Mouse (Mus musculus) embryonic facial prominence, embryonic 12.5 days (tissue): ENCODE data around the gene Mex3d. TPM values are rescaled to one million over a fixed set of nuclear protein-coding genes. Genes with fewer than 3 reads are reported as not detected.

Experiments used
- ATAC-seq: fragments of 200-750 bp; cut with Nextera tagmentation; 2 replicates; pipeline ENCODE4 v1.8.0; 2017; ENCODE audit not compliant: insufficient number of reproducible peaks, insufficient read depth, low FRiP score, low TSS enrichment
- H3K27ac ChIP-seq: fragments of 300-500 bp; sonication (generic); 2 replicates; pipeline ENCODE4 v1.5.1; 2016; ENCODE audit warnings: mild to moderate bottlenecking
- H3K27me3 ChIP-seq: fragments of 300-500 bp; sonication (generic); 2 replicates; pipeline ENCODE4 v1.6.1; 2016; ENCODE audit warnings: mild to moderate bottlenecking, moderate library complexity
- H3K36me3 ChIP-seq: fragments of 300-500 bp; sonication (generic); 2 replicates; pipeline ENCODE4 v1.6.1; 2016; ENCODE audit warnings: mild to moderate bottlenecking
- H3K4me1 ChIP-seq: fragments of 300-500 bp; sonication (generic); 2 replicates; pipeline ENCODE4 v1.6.1; 2016
- H3K4me2 ChIP-seq: fragments of 300-500 bp; sonication (generic); replicated peaks from 2 replicates; pipeline ENCODE4 v1.6.1; 2016; ENCODE audit warnings: mild to moderate bottlenecking, moderate library complexity
- H3K4me3 ChIP-seq: fragments of 300-500 bp; sonication (generic); 2 replicates; pipeline ENCODE4 v1.5.1; 2016; ENCODE audit warnings: mild to moderate bottlenecking
- H3K9ac ChIP-seq: fragments of 300-500 bp; sonication (generic); 2 replicates; pipeline ENCODE4 v1.6.1; 2016; ENCODE audit warnings: mild to moderate bottlenecking, moderate library complexity
- H3K9me3 ChIP-seq: fragments of 300-500 bp; sonication (generic); 2 replicates; pipeline ENCODE4 v1.6.1; 2016; ENCODE audit warnings: mild to moderate bottlenecking, moderate library complexity
- WGBS: fragments of 180-500 bp; shearing (Covaris S2); methylation state at CpG from one replicate; pipeline ENCODE4 v1.1.7; 2016; 5-methylcytosine and 5-hydroxymethylcytosine counted together
- polyA plus RNA-seq: library from polyadenylated mRNA; unstranded; fragments of >200 nt; fragmentation: Nextera tagmentation; extraction: Ambion mirVana; gene quantifications from 2 replicates; pipeline ENCODE4 v1.2.1, GENCODE M21; 2016

The Mex3d gene
- polyA plus RNA-seq, 1 experiment from 2014 or later, result 14.9 TPM

- H3K27me3 ChIP-seq, result no peaks in the 10 kb centered on the region
- WGBS, result 89% methylated on average over 44 of the region's 44 CpGs
- H3K4me2 ChIP-seq, result no peak overlapping the region
- H3K36me3 ChIP-seq, result peaks cover 92% of the 10 kb centered on the region
- ATAC-seq, result no peak
- 0 out of 2 replicates have a peak, but pooled peaks cover 4% of the 10 kb centered on the region for H3K4me1 ChIP-seq
- H3K4me3 ChIP-seq, result no peak overlapping the region
- no peak overlapping the region for H3K27ac ChIP-seq
- H3K9me3 ChIP-seq, result no peaks in the 10 kb centered on the region
- H3K9ac ChIP-seq, result no peak overlapping the region
Observed at GRCm38 (mm10) chr10:80412656-80413541, 25.4 kb upstream of the Mex3d start.

GRCm38 (mm10) chr10:80407924-80408323 lies 20.5 kb upstream of the Mex3d start:
- H3K4me1 ChIP-seq, result peaks cover 24% of the 10 kb centered on the region
- no peak overlapping the region; the same call in 1 of the 2 replicates for H3K27ac ChIP-seq
- no peaks in the 10 kb centered on the region for H3K9me3 ChIP-seq
- no peak overlapping the region for H3K4me2 ChIP-seq
- H3K36me3 ChIP-seq, result peaks cover 57% of the 10 kb centered on the region
- no peaks in the 10 kb centered on the region for H3K27me3 ChIP-seq
- no peak overlapping the region for H3K9ac ChIP-seq
- no peak for ATAC-seq
- WGBS, result 50% methylated on average over 4 of the region's 4 CpGs
- no peak overlapping the region for H3K4me3 ChIP-seq

- peaks cover 24% of the 10 kb centered on the region for H3K4me1 ChIP-seq
- H3K27ac ChIP-seq, result peak within 1 kb of the TSS; percentile 83
- 2% methylated on average over 27 of the region's 27 CpGs for WGBS
- peak within 1 kb of the TSS; percentile 96 for H3K4me3 ChIP-seq
- peak within 1 kb of the TSS; percentile 88 for H3K9ac ChIP-seq
- peak; percentile 43 for ATAC-seq
- no peaks in the 10 kb centered on the region for H3K27me3 ChIP-seq
- H3K4me2 ChIP-seq, result peak within 1 kb of the TSS; percentile 96
- H3K9me3 ChIP-seq, result no peaks in the 10 kb centered on the region
- H3K36me3 ChIP-seq, result peaks cover 55% of the 10 kb centered on the region
Observed at GRCm38 (mm10) chr10:80406684-80407501, 19.4 kb upstream of the Mex3d start, which contains the start of gene Uqcr11. Uqcr11 (minus strand) TSS chr10:80406830.

- no peaks in the 10 kb centered on the region for H3K9me3 ChIP-seq
- 52% methylated on average over 10 of the region's 10 CpGs for WGBS
- peaks cover 25% of the 10 kb centered on the region for H3K4me1 ChIP-seq
- H3K9ac ChIP-seq, result peak overlapping the region; percentile 88
- 0 out of 2 replicates have a peak overlapping the region, but pooled peaks have one; percentile 83 for H3K27ac ChIP-seq
- peaks cover 51% of the 10 kb centered on the region for H3K36me3 ChIP-seq
- no peaks in the 10 kb centered on the region for H3K27me3 ChIP-seq
- ATAC-seq, result no peak
- H3K4me2 ChIP-seq, result peak overlapping the region; percentile 96
- H3K4me3 ChIP-seq, result peak overlapping the region; percentile 96
Observed at GRCm38 (mm10) chr10:80405481-80406173, 18.2 kb upstream of the Mex3d start.

GRCm38 (mm10) chr10:80403044-80403692 lies 15.7 kb upstream of the Mex3d start:
- Histone ChIP-seq H3K9me3 (no peaks in the 10 kb centered on the region), H3K4me1 (peaks cover 32% of the 10 kb centered on the region), H3K4me2 (no peak overlapping the region), H3K27me3 (no peaks in the 10 kb centered on the region), H3K4me3 (no peak overlapping the region), H3K27ac (no peak overlapping the region), H3K36me3 (peaks cover 32% of the 10 kb centered on the region), H3K9ac (no peak overlapping the region)
- WGBS, result 98% methylated on average over 4 of the region's 4 CpGs
- no peak for ATAC-seq

- Histone ChIP-seq H3K9ac (peak overlapping the region; percentile 58; the same call in 1 of the 2 replicates), H3K4me3 (peak overlapping the region; percentile 73)
Observed at GRCm38 (mm10) chr10:80400704-80401161, 13.3 kb upstream of the Mex3d start.

GRCm38 (mm10) chr10:80399973-80400703 lies 12.7 kb upstream of the Mex3d start:
- WGBS, result 14% methylated on average over 17 of the region's 17 CpGs
- Histone ChIP-seq H3K9ac (peak overlapping the region; percentile 58), H3K4me2 (peak overlapping the region; percentile 70), H3K4me3 (peak overlapping the region; percentile 73), H3K9me3 (no peaks in the 10 kb centered on the region), H3K36me3 (peaks cover 50% of the 10 kb centered on the region), H3K27ac (peak overlapping the region; percentile 100), H3K27me3 (no peaks in the 10 kb centered on the region), H3K4me1 (peaks cover 23% of the 10 kb centered on the region)
- ATAC-seq, result no peak

More at GRCm38 (mm10) chr10:80400704-80401161, 13.3 kb upstream of the Mex3d start:
- peaks cover 44% of the 10 kb centered on the region for H3K36me3 ChIP-seq
- H3K4me1 ChIP-seq, result peaks cover 29% of the 10 kb centered on the region
- H3K27ac ChIP-seq, result peak overlapping the region; percentile 100
- H3K9me3 ChIP-seq, result no peaks in the 10 kb centered on the region
- 82% methylated on average over 4 of the region's 4 CpGs for WGBS
- no peak for ATAC-seq
- peak overlapping the region; percentile 70 for H3K4me2 ChIP-seq
- H3K27me3 ChIP-seq, result no peaks in the 10 kb centered on the region

GRCm38 (mm10) chr10:80399191-80399972 lies 11.9 kb upstream of the Mex3d start, which contains the start of gene Mbd3:
Mbd3 (minus strand) TSS chr10:80399550.
- H3K9me3 ChIP-seq, result no peaks in the 10 kb centered on the region
- H3K4me2 ChIP-seq, result peak within 1 kb of the TSS; percentile 89
- peak within 1 kb of the TSS; percentile 96 for H3K9ac ChIP-seq
- peak within 1 kb of the TSS; percentile 73 for H3K4me3 ChIP-seq
- H3K27ac ChIP-seq, result peak within 1 kb of the TSS; percentile 100
- H3K36me3 ChIP-seq, result peaks cover 57% of the 10 kb centered on the region
- H3K4me1 ChIP-seq, result peaks cover 21% of the 10 kb centered on the region
- ATAC-seq, result peak; percentile 96
- under 1% methylated on average over 68 of the region's 82 CpGs for WGBS
- H3K27me3 ChIP-seq, result no peaks in the 10 kb centered on the region

GRCm38 (mm10) chr10:80398719-80399190 lies 11.3 kb upstream of the Mex3d start:
- WGBS, result under 1% methylated on average over 56 of the region's 59 CpGs

More at GRCm38 (mm10) chr10:80398719-80399190, 11.3 kb upstream of the Mex3d start:
- H3K4me3 ChIP-seq, result peak overlapping the region; percentile 73
- peaks cover 57% of the 10 kb centered on the region for H3K36me3 ChIP-seq
- peak overlapping the region; percentile 89 for H3K4me2 ChIP-seq
- peak; percentile 80 for ATAC-seq
- H3K4me1 ChIP-seq, result peaks cover 21% of the 10 kb centered on the region
- peak overlapping the region; percentile 100 for H3K27ac ChIP-seq
- H3K27me3 ChIP-seq, result no peaks in the 10 kb centered on the region
- H3K9me3 ChIP-seq, result no peaks in the 10 kb centered on the region
- H3K9ac ChIP-seq, result peak overlapping the region; percentile 96
